Mouse (Mus musculus) forebrain, embryonic 10.5 days (tissue): ENCODE results near the gene Ccdc113. TPM values are rescaled to one million over a fixed set of nuclear protein-coding genes. Genes with fewer than 3 reads are reported as not detected.

ENCODE experiments used
- DNase-seq: peaks from one replicate; pipeline ENCODE4 v3.0.0-alpha.2; 2017; ENCODE audit warnings: low spot score; ENCODE audit errors: extremely low spot score
- H3K27ac ChIP-seq: fragments of 300-500 bp; sonication (generic); 2 replicates; pipeline ENCODE4 v1.5.1; 2016; ENCODE audit warnings: mild to moderate bottlenecking
- H3K27me3 ChIP-seq: fragments of 300-500 bp; sonication (generic); 2 replicates; pipeline ENCODE4 v1.6.1; 2016; ENCODE audit warnings: mild to moderate bottlenecking; ENCODE audit not compliant: poor library complexity, severe bottlenecking
- H3K36me3 ChIP-seq: fragments of 300-500 bp; sonication (generic); replicated peaks from 2 replicates; pipeline ENCODE4 v1.6.1; 2016; ENCODE audit warnings: mild to moderate bottlenecking, moderate library complexity
- H3K4me1 ChIP-seq: fragments of 300-500 bp; sonication (generic); 2 replicates; pipeline ENCODE4 v1.6.1; 2016
- H3K4me3 ChIP-seq: fragments of 300-500 bp; sonication (generic); 2 replicates; pipeline ENCODE4 v1.5.1; 2016; ENCODE audit warnings: mild to moderate bottlenecking, moderate library complexity
- H3K9me3 ChIP-seq: fragments of 300-500 bp; sonication (generic); 2 replicates; pipeline ENCODE4 v1.6.1; 2016; ENCODE audit warnings: mild to moderate bottlenecking, moderate library complexity
- WGBS: fragments of 180-500 bp; shearing (Covaris S2); methylation state at CpG from one replicate; pipeline ENCODE4 v1.1.7; 2016; 5-methylcytosine and 5-hydroxymethylcytosine counted together
- polyA plus RNA-seq: library from polyadenylated mRNA; unstranded; fragments of >200 nt; fragmentation: Nextera tagmentation; extraction: Ambion mirVana; gene quantifications from 2 replicates; pipeline ENCODE4 v1.2.1, GENCODE M21; 2016

The Ccdc113 gene
- polyA plus RNA-seq, 1 experiment from 2014 or later, result 0.15 TPM

DNA sequence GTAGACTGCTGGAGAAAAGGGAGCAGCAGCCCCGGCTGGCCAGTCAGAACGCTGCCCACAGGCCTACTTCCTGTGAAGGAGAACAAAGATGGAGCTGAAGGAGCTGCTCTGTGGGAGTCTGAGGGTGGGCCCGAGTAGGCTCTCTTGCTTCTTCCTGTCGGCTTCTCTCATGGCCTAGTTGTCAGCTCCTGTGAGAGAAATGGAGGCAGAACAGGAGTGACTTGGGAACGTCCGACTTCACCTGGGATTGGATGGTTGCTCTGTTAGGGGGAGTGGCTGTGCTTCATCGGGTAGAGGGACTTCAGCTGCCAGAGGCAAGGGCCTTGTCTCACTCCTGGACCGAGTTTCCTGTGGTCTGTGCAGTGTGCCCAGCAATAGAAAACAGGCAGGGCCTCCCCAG lies 14.0 kb downstream of the Ccdc113 start:
- 75% methylated on average over 8 of the region's 8 CpGs for WGBS
- H3K36me3 ChIP-seq, result no peaks in the 10 kb centered on the region
- peak overlapping the region; percentile 4; the same call in 1 of the 2 replicates for H3K27ac ChIP-seq
- no peak for DNase-seq
- H3K4me1 ChIP-seq, result peaks cover 20% of the 10 kb centered on the region
- H3K9me3 ChIP-seq, result no peaks in the 10 kb centered on the region
- no peak overlapping the region for H3K4me3 ChIP-seq
- H3K27me3 ChIP-seq, result no peaks in the 10 kb centered on the region

DNA sequence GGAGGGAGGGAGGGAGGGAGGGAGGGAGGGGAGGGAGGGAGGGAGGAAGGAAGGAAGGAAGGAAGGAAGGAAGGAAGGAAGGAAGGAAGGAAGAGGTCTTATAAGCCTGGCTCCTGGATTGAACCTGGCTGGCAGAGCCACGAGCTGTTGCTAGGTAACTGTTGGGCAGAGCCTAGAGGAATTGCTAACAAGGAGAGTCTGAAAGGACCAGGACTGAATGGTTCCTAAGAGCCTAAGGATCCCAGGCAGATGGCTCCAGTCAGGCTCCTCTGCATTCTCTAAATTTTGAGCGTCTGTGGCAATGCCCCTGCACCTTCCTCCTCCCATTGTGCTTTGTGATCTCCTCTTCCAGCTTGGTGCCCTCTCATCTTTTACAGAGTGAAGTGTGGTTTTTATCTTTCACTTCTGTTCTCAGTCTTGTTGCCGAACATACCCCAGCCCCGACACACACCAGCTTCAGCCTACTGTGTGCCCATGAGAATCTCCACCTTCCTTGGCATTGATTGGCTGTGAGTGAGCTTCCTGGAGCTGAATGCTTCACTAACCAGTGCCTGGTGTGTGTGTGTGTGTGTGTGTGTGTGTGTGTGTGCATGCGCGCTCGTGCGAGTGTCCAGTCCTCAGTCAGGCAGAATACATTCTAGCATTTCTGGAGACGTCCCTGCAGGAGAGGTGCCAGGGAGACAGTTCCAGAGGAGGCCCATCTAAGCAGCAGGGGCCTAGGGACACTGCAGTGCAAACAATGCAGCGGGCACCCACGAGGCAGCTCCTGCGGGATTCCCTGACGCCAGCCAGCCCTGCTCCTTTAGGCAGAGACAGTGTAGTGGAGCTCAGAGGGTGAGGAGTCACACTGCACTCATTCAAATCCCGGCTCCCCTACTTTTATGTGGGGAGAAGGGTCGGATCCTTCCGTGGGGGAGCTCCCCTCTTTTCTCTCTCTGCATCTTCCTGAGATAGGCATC lies 16.3 kb downstream of the Ccdc113 start:
- H3K27me3 ChIP-seq, result no peaks in the 10 kb centered on the region
- peaks cover 20% of the 10 kb centered on the region for H3K4me1 ChIP-seq
- H3K36me3 ChIP-seq, result no peaks in the 10 kb centered on the region
- H3K9me3 ChIP-seq, result no peaks in the 10 kb centered on the region
- no peak overlapping the region for H3K4me3 ChIP-seq
- DNase-seq, result no peak
- 67% methylated on average over 16 of the region's 16 CpGs for WGBS
- H3K27ac ChIP-seq, result peak overlapping the region; percentile 45

DNA sequence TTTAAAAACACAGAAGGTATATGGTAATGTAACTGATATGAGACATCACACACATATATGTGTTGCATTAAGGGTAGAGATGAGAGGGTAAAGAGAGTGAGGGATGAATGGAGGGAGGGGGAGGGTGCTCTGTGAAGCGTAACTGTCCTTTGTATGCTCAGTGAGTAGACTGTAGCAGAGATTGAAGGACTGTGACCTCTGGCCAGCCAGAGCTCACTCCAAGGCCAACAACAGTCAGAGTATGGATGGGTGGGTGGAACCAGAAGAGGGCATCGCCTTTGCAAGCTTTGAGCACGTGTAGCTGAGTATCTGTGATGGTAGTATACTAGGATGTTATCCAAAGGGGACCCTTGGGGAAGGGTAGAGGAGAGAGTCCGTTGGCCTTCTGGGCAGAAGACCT lies 17.7 kb downstream of the Ccdc113 start:
- Histone ChIP-seq H3K4me3 (no peak overlapping the region), H3K27ac (no peak overlapping the region), H3K4me1 (peaks cover 20% of the 10 kb centered on the region), H3K9me3 (no peaks in the 10 kb centered on the region), H3K27me3 (no peaks in the 10 kb centered on the region), H3K36me3 (no peaks in the 10 kb centered on the region)
- WGBS, result 82% methylated on average over 4 of the region's 4 CpGs
- no peak for DNase-seq

DNA sequence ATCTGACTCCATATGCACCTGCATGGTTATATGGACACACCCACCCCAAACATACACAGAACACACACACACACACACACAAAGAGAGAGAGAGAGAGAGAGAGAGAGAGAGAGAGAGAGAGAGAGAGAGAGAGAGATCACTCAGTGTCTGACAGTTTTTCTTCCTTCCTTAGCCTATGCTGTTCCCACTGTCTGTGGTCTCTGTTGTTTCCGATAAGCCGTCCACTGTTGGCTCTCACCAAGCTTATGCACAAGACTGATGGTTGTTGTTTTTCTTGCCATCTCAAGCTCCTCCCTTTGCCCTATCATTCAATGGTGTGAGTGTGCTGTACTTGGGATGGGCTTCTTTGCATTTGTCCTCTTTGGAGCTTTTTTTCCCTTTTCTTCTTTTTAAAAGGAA lies 22.1 kb downstream of the Ccdc113 start:
- WGBS, result 90% methylated on average over 2 of the region's 2 CpGs
- Histone ChIP-seq H3K4me1 (peaks cover 4% of the 10 kb centered on the region), H3K27me3 (no peaks in the 10 kb centered on the region), H3K36me3 (no peaks in the 10 kb centered on the region), H3K27ac (no peak overlapping the region), H3K9me3 (no peaks in the 10 kb centered on the region), H3K4me3 (no peak overlapping the region)
- no peak for DNase-seq

DNA sequence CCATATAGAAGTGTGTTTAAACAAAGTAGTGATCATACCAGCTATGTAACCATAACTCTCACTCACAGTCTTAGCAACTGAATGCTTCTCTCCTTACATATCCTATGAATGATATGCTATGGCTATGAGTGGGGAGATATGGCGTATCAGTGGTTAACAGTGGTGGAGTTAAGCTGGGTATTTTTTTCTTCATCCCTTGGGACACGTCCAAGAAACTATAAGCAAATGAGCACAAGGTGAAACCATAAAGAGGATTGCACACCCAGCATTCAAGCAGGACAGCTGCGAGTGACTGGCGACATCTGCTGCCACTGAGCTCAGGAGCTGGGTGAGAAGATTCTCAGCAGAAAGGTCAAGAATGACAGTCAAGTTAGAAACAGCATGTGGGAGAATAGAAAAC lies 32.3 kb downstream of the Ccdc113 start:
- DNase-seq, result no peak
- WGBS, result 88% methylated on average over 4 of the region's 4 CpGs
- Histone ChIP-seq H3K27ac (no peak overlapping the region), H3K9me3 (peaks cover 6% of the 10 kb centered on the region; the same call in 1 of the 2 replicates), H3K4me3 (no peak overlapping the region), H3K27me3 (no peaks in the 10 kb centered on the region), H3K36me3 (no peaks in the 10 kb centered on the region), H3K4me1 (0 out of 2 replicates have a peak, but pooled peaks cover 3% of the 10 kb centered on the region)

DNA sequence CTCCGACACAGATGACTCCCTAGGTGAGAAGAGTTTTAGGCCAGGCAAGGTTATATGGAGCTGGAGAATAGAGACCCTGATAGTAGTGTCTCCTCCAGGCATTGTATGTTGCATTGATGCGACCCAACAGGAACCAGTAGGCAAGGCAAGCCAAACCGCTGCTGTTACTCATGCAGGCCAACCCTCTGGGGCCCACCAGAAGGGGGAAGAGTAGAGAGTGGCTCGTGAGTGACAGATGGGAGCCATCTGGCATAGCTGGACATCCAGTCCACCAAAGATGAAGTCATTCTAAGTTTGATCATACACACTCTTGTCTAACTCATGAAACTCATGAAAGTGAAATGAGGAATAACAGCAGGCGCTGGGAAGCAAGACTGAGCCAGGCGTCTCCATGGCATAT lies 32.9 kb downstream of the Ccdc113 start:
- no peaks in the 10 kb centered on the region for H3K27me3 ChIP-seq
- no peak overlapping the region for H3K4me3 ChIP-seq
- 0 out of 2 replicates have a peak, but pooled peaks cover 1% of the 10 kb centered on the region for H3K4me1 ChIP-seq
- no peak overlapping the region for H3K27ac ChIP-seq
- WGBS, result 84% methylated on average over 6 of the region's 6 CpGs
- no peaks in the 10 kb centered on the region for H3K36me3 ChIP-seq
- DNase-seq, result no peak
- H3K9me3 ChIP-seq, result peaks cover 6% of the 10 kb centered on the region; the same call in 1 of the 2 replicates

DNA sequence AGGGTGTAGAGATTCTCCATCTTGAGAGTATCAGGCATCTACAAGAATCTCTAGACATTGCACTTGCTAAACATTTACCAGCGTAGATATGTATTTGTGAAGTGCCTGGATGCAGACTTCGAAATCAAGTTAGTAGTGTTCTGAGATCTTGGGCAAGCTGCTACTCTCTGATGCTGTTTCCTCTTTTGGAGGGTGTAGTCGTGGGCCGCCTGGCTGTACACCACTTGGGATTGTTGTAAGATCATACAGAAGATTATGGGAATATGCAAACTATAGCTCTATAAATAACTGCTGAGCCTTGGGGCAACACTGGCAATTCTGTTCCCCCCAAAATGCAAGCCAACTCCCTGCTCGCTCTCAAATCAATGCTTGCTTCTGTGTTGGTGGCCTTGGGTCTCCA lies 39.3 kb downstream of the Ccdc113 start:
- H3K36me3 ChIP-seq, result no peaks in the 10 kb centered on the region

DNA sequence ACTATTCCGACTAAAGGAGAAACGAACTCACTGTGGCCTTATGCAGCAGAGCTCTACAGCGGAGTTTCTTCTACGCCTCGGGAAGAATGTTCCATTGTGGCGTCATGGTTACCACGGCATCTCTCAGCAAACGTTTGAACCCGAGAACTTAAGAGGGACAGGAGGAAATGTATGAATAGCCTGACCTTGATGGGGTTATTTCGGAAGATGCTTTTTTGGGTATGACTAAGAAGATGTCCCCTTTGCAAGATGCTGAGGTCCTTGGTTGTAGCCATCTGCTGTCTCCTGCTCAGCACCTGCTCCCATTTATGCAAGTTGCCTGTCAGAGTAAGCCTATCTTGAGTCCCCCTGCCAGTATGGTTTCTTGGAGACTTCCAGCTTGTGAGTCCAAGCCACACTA lies 42.4 kb downstream of the Ccdc113 start, which contains the start of gene Prss54:
Gene Prss54 (minus strand): TSS at position 101 of the 400 bp plus-strand sequence.
- no peak within 1 kb of the TSS for H3K4me3 ChIP-seq
- H3K27ac ChIP-seq, result no peak within 1 kb of the TSS
- H3K36me3 ChIP-seq, result no peaks in the 10 kb centered on the region
- no peak for DNase-seq
- H3K27me3 ChIP-seq, result no peaks in the 10 kb centered on the region
- H3K9me3 ChIP-seq, result no peaks in the 10 kb centered on the region
- H3K4me1 ChIP-seq, result no peaks in the 10 kb centered on the region
- WGBS, result 88% methylated on average over 10 of the region's 10 CpGs

More for the DNA sequence above, 39.3 kb downstream of the Ccdc113 start:
- no peaks in the 10 kb centered on the region for H3K27me3 ChIP-seq
- DNase-seq, result no peak
- H3K4me1 ChIP-seq, result no peaks in the 10 kb centered on the region
- 86% methylated on average over 5 of the region's 5 CpGs for WGBS
- H3K4me3 ChIP-seq, result no peak overlapping the region
- peaks cover 6% of the 10 kb centered on the region; the same call in 1 of the 2 replicates for H3K9me3 ChIP-seq
- no peak overlapping the region for H3K27ac ChIP-seq

DNA sequence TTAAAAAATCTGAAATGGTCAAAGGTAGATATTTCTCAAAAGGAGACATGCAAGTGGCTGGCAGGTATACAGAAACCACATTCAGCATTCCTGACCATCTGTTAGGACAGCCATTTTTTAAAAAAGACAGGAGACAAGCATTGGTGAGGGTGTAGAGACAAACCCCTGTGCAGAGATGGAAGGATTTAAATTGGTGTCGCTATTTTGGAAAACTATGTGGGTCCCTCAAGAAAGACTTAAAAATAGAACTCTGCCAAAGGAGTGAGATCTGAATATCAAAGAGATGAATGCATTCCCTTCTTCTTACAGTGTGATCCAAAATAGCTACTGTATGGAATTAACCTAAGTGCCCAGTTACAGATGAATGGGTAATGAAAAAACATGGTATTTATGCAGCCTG lies 53.5 kb downstream of the Ccdc113 start:
- 93% methylated on average over 1 of the region's 1 CpGs for WGBS

DNA sequence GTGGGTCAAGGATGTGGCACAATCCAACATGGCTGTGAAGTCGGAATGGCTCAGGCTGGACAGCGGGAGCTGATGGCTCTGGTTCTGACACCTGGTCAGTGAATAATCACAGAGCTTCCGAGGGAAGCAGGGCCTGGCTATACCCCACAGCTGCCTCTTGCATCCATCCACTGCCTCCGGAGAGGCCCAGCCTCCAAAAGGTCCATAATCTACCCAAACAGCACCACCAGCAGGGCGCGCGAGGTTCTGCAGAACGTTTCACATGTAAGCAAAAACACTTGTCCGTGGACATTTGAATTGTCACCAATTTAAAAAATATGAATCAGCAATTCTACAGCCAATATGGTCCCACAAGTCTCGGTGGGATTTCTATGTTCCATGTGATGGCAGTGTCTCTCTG lies 55.4 kb downstream of the Ccdc113 start:
- WGBS, result 64% methylated on average over 10 of the region's 10 CpGs
- Histone ChIP-seq H3K27me3 (no peaks in the 10 kb centered on the region), H3K36me3 (no peaks in the 10 kb centered on the region), H3K9me3 (no peaks in the 10 kb centered on the region), H3K4me3 (no peak overlapping the region), H3K4me1 (no peaks in the 10 kb centered on the region), H3K27ac (no peak overlapping the region)
- DNase-seq, result no peak

More for the DNA sequence above, 53.5 kb downstream of the Ccdc113 start:
- no peaks in the 10 kb centered on the region for H3K27me3 ChIP-seq
- H3K36me3 ChIP-seq, result no peaks in the 10 kb centered on the region
- no peaks in the 10 kb centered on the region for H3K4me1 ChIP-seq
- no peak for DNase-seq
- H3K27ac ChIP-seq, result no peak overlapping the region
- H3K9me3 ChIP-seq, result no peaks in the 10 kb centered on the region
- no peak overlapping the region for H3K4me3 ChIP-seq

DNA sequence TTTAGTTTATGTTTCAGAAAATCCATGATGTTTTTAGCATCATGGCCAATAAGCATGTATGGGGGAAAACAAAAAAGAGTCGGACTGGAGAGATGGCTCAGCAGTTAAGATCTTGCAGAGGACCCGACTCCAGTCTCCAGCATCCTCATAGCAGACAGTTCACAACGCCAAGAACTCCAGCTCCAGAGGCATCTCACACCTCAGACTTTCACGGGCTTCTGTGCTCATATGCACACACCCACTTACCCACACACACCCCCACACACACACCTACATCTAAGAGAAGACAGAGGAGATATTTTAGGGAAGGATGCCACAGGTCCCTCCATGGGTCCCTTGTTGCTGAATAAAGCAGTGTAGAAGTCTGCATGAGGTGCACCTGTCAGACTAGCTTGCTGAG lies 56.7 kb downstream of the Ccdc113 start:
- H3K4me3 ChIP-seq, result no peak overlapping the region
- H3K36me3 ChIP-seq, result no peaks in the 10 kb centered on the region
- H3K27me3 ChIP-seq, result no peaks in the 10 kb centered on the region
- H3K9me3 ChIP-seq, result no peaks in the 10 kb centered on the region
- no peak for DNase-seq
- WGBS, result 91% methylated on average over 4 of the region's 4 CpGs
- H3K4me1 ChIP-seq, result peaks cover 9% of the 10 kb centered on the region; the same call in 1 of the 2 replicates
- no peak overlapping the region for H3K27ac ChIP-seq

DNA sequence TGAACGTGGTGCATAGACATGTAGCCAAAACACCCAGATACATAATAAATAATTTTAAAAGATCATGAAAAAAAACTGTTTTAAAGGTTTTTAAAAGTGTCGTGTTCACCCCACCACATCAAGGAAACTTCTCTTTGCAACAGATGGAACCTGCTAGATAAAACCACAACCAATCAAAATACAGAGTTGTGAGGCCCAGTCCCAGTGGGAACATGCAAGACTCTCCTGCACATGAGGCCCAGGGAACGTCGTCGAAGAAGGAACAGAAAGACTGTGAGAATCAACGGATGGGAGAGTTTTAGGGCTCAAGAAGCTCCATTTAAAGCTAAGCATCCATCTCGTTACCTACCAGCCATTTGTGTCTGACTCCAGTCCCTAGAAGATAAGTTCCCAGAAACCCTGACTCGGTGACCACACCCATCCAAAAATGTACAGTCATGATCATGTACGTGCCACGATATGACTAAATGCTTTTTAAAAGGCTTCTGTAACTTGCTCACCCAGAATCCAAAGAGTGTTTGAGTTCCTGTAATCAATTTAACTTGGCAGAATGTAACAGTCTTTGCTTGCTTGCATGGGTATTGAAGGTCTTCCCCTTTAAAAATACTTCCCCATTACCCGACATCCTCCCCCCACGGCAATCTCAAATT lies 58.4 kb downstream of the Ccdc113 start:
- no peaks in the 10 kb centered on the region for H3K36me3 ChIP-seq
- H3K9me3 ChIP-seq, result no peaks in the 10 kb centered on the region
- DNase-seq, result no peak
- H3K4me1 ChIP-seq, result peaks cover 9% of the 10 kb centered on the region; the same call in 1 of the 2 replicates
- H3K27ac ChIP-seq, result no peak overlapping the region
- no peak overlapping the region for H3K4me3 ChIP-seq
- H3K27me3 ChIP-seq, result no peaks in the 10 kb centered on the region
- 86% methylated on average over 12 of the region's 12 CpGs for WGBS
